Mouse (Mus musculus): ENCODE results near the gene Zfp654. TPM values are rescaled to one million over a fixed set of nuclear protein-coding genes. Genes with fewer than 3 reads are reported as not detected.

Gene Zfp654
- polyA plus RNA-seq, 1 experiment from 2014 or later = 5.8 TPM

DNA sequence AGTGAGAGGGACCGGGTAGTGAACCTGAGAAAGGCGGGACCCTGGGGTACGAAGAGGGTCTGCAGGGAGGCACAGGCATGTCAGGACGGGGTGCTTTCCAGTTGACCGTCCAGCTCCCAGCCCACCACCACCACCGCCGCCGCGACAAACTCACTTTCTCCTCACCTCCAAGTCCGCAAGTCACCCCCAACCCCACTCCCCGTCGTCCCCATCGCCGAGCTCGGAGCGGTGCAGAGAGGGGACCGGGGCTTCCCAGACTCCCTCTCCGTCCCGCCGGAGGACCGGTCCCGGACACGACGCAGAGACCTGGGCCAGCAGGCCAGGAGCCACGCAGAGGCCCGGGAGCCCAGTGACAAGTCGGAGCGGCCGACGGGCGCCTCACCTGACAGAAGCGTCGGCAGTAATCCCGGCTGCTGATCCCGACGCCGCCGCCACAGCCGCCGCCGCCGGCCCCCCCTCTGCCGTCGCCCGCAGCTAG is 328 bp downstream of the Zfp654 start:
- Histone ChIP-seq H3K27ac (peak overlapping the region; percentile 97), H3K4me3 (replicated peaks) (peak overlapping the region; percentile 97), H3K27me3 (no peaks in the 10 kb centered on the region), H3K9ac (peak overlapping the region; percentile 95), H3K4me2 (peak overlapping the region; percentile 90), H3K4me1 (peaks cover 18% of the 10 kb centered on the region), H3K36me3 (peaks cover 23% of the 10 kb centered on the region), H3K9me3 (replicated peaks) (no peaks in the 10 kb centered on the region)
- peak; percentile 57 for ATAC-seq (replicated peaks; ENCODE audit: low FRiP score)
- WGBS = under 1% methylated on average over 42 of the region's 45 CpGs

DNA sequence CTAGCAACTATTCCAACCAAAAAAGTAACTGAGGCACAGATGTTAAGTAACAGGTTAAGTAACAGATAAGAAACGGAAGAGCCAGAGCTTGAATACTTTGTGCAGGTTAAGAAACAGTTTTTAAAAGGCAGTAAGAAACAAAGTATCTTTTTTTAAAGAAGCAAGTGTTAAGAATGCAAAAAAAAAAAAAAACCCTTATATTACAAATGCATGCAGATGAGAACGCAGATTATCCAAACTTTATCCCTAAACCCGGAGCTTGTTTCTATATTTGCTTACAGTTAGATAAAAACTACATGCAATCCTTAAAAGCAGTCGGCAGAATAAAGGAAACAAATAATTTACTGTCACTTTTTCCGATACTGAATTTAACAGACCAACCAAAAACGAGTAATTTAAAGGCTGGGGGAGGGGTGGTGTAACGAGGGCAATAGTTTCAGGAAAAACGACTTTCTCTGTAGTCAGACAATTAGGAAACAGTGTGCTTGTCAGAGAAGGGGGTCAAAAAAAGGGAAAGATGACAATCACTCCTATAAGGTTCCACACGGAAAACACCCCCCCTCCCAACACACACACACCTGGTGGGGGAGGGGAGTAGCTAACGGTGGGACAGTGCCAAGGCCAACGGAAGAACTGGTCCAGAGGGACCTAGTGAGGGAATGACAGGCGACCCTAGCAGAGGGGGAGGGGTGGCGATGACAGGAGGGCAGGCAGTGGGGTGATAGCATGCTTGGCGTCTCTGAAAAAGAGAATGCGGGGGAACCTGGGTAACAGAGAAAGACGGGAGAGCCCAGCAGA is 966 bp downstream of the Zfp654 start:
- WGBS = 1% methylated on average over 16 of the region's 16 CpGs
- Histone ChIP-seq H3K36me3 (peaks cover 16% of the 10 kb centered on the region), H3K27ac (peak overlapping the region; percentile 97), H3K4me2 (peak overlapping the region; percentile 90), H3K4me1 (peaks cover 18% of the 10 kb centered on the region), H3K4me3 (replicated peaks) (peak overlapping the region; percentile 97), H3K27me3 (no peaks in the 10 kb centered on the region), H3K9me3 (replicated peaks) (no peaks in the 10 kb centered on the region), H3K9ac (peak overlapping the region; percentile 95)
- ATAC-seq (replicated peaks; ENCODE audit: low FRiP score) = peak; percentile 1; the same call in 1 of the 2 replicates

DNA sequence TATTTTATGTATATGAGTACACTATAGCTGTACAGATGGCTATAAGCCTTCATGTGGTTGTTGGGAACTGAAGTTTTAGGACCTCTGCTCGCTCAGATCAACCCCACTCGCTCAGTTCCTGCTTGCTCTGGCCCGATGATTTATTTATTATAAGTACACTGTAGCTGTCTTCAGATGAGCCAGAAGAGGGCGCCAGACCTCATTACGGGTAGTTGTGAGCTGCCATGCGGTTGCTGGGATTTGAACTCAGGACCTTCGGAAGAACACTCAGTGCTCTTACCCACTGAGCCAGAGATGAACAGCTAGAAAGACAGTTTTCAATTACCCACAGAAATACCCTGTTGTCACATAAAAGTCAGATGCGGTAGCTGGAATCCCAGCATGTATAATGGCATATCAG is 5.5 kb downstream of the Zfp654 start:
- WGBS = 89% methylated on average over 8 of the region's 8 CpGs
- H3K36me3 ChIP-seq = no peaks in the 10 kb centered on the region
- H3K4me2 ChIP-seq = no peak overlapping the region
- no peak overlapping the region for H3K27ac ChIP-seq
- no peak overlapping the region for H3K9ac ChIP-seq
- H3K4me1 ChIP-seq = peaks cover 5% of the 10 kb centered on the region; the same call in 1 of the 2 replicates
- H3K4me3 ChIP-seq (replicated peaks) = no peak overlapping the region
- ATAC-seq (replicated peaks; ENCODE audit: low FRiP score) = no peak
- no peaks in the 10 kb centered on the region for H3K27me3 ChIP-seq
- no peaks in the 10 kb centered on the region for H3K9me3 ChIP-seq (replicated peaks)

DNA sequence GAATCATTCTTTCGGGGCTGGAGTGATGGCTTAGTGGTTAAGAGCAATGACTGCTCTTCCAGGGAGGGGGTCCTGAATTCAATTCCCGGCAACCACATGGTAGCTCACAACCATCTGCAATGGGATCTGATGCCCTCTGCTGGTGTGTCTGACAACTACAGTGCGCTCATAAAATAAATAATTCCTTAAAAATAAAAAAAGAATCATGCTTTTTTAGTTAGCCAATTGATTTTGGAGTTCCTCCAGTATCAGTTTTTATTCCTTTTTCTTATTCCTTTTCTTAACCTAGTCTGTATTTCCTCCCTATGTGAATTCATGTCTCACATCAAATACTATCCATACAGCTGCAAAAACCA is 9.1 kb downstream of the Zfp654 start:
- no peak for ATAC-seq (replicated peaks; ENCODE audit: low FRiP score)
- H3K27ac ChIP-seq = no peak overlapping the region
- no peaks in the 10 kb centered on the region for H3K36me3 ChIP-seq
- H3K9ac ChIP-seq = no peak overlapping the region
- H3K4me1 ChIP-seq = no peaks in the 10 kb centered on the region
- no peaks in the 10 kb centered on the region for H3K27me3 ChIP-seq
- 94% methylated on average over 3 of the region's 3 CpGs for WGBS
- H3K4me2 ChIP-seq = no peak overlapping the region
- H3K4me3 ChIP-seq (replicated peaks) = no peak overlapping the region
- H3K9me3 ChIP-seq (replicated peaks) = no peaks in the 10 kb centered on the region

DNA sequence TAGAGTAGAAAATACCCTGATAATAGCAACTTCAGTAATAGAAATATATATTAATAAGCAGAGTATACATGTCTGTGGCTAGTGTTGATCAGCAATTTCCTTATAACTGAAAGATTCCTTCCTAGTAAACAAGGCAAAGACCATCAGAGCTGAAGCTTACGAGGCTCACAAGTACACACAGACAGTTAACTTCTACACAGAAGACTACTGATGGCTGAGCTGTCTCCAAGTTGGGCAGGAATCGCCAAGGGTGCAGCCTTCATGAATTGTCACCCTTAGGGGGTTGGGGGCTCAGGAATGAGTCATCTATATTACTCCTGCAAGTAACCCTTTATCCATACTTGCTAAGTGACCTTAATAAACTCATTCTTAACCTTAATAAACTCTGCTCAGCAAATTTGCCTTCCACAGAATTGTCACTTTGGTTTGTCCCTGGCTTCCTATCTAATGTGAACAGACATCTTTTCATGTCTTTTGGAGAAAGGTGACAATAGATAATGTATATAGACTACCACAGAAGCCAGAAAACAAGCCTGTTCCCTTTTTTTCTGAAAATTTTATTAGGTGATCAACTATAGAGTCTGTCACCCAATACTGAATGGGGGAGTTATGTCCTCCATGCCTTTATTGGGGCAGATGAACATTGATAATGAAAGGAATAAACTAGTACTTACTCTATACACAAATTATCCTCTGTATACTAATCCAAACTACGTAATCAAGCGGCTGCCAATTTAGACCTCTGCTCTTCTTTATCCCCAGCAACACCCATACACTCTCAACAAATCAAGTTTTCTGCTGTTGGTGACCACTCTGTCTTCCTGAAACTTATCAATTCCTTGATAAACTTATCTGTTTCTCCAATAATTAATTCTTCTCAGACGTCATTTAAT is 9.7 kb downstream of the Zfp654 start:
- no peaks in the 10 kb centered on the region for H3K27me3 ChIP-seq
- H3K4me3 ChIP-seq (replicated peaks) = no peak overlapping the region
- H3K4me1 ChIP-seq = no peaks in the 10 kb centered on the region
- no peak overlapping the region for H3K27ac ChIP-seq
- H3K9ac ChIP-seq = no peak overlapping the region
- no peaks in the 10 kb centered on the region for H3K36me3 ChIP-seq
- no peak overlapping the region for H3K4me2 ChIP-seq
- H3K9me3 ChIP-seq (replicated peaks) = no peaks in the 10 kb centered on the region
- WGBS = 90% methylated on average over 5 of the region's 5 CpGs
- ATAC-seq (replicated peaks; ENCODE audit: low FRiP score) = no peak

DNA sequence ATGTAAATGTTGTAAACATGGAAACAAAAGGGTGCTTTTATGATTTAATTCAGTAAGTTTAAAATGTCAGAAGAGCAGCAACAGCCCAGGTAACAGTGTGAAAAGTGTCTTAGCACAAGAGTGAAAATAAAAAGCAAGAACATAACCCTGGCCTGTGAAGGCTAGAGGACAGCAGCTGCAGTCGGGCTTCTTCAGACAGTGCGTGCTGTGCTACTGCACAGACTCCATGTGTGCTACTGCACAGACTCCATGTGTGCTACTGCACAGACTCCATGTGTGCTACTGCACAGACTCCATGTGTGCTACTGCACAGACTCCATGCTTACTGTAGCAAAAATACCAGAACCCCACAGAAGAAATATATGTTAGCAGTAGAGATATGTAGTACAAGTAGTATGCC is 14.7 kb downstream of the Zfp654 start:
- 89% methylated on average over 2 of the region's 2 CpGs for WGBS
- Histone ChIP-seq H3K9ac (no peak overlapping the region), H3K27me3 (no peaks in the 10 kb centered on the region), H3K4me1 (no peaks in the 10 kb centered on the region), H3K36me3 (no peaks in the 10 kb centered on the region), H3K4me2 (no peak overlapping the region), H3K9me3 (replicated peaks) (no peaks in the 10 kb centered on the region), H3K4me3 (replicated peaks) (no peak overlapping the region), H3K27ac (no peak overlapping the region)
- ATAC-seq (replicated peaks; ENCODE audit: low FRiP score) = no peak

DNA sequence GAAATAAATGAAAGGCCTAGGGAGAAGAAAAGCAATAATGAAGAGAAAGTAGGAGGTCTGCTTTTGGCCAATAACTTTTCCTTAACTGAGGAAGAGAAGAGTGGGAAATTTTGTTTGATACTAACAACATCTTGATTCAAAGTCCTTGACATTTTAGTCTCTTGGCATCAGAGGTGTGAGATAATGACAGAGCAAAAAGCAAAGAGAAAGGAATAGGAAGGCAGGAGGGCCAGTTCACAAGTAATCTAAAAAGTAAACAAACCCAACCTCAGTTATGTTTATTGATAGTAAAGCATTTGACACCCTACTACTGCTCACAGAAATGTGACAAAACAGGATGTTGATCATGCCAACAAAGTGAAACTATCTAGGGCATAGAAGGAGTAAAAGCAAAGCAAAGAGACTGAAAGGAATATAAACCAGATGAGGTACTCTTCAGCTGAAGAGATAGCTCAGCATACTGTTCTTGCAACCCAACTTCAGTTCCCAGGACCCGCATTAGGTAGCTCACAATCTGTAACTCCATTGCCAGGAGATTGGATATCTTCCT is 15.4 kb downstream of the Zfp654 start:
- Histone ChIP-seq H3K27ac (no peak overlapping the region), H3K9me3 (replicated peaks) (no peaks in the 10 kb centered on the region), H3K27me3 (no peaks in the 10 kb centered on the region), H3K36me3 (no peaks in the 10 kb centered on the region), H3K4me2 (no peak overlapping the region), H3K9ac (no peak overlapping the region), H3K4me3 (replicated peaks) (no peak overlapping the region), H3K4me1 (no peaks in the 10 kb centered on the region)
- no peak for ATAC-seq (replicated peaks; ENCODE audit: low FRiP score)
- WGBS = 83% methylated on average over 1 of the region's 1 CpGs

DNA sequence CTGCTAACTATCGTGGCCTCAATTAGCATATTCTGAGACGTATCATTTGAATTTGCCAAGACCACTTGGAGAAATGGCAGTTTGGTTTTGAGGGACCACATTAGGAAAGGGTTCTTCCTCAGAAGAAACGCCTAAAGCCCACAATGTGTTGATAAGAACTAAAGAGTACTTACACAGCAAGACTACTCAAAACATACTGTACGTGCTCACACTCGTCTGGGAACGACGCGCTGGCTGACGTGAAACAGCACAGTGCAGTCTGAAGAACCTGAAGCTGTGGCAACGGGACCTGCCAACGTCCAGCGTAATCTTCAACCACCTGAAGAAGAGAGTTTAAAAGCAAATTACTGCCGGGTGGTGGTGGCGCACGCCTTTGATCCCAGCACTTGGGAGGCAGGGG is 21.2 kb downstream of the Zfp654 start:
- Histone ChIP-seq H3K9ac (no peak overlapping the region), H3K27me3 (no peaks in the 10 kb centered on the region), H3K4me2 (no peak overlapping the region), H3K4me1 (no peaks in the 10 kb centered on the region), H3K4me3 (replicated peaks) (no peak overlapping the region), H3K36me3 (peaks cover 14% of the 10 kb centered on the region), H3K27ac (no peak overlapping the region), H3K9me3 (replicated peaks) (no peaks in the 10 kb centered on the region)
- no peak for ATAC-seq (replicated peaks; ENCODE audit: low FRiP score)
- 95% methylated on average over 15 of the region's 15 CpGs for whole genome bisulfite sequencing

DNA sequence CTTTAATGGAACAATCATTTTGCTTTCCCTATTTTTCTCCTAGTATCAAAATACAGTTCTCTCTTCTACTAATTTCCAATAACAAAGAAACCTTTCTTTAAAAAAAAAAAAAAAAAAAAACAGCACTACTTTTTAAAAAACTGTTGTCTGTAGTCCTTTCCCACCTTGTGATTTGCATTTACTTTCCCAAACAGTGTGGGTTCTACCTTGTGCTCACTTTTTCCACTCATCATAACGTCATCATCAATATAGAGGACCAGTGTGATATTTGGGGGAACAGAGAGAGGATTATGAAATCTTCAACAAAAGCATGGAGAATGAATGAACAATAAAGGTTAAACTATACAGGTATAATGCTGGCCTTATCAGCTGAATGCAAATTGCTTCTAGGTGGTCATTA is 27.0 kb downstream of the Zfp654 start:
- H3K9ac ChIP-seq = no peak overlapping the region
- peaks cover 9% of the 10 kb centered on the region for H3K36me3 ChIP-seq
- no peaks in the 10 kb centered on the region for H3K27me3 ChIP-seq
- no peak overlapping the region for H3K4me3 ChIP-seq (replicated peaks)
- 95% methylated on average over 1 of the region's 1 CpGs for WGBS
- H3K4me1 ChIP-seq = no peaks in the 10 kb centered on the region
- H3K4me2 ChIP-seq = no peak overlapping the region
- H3K9me3 ChIP-seq (replicated peaks) = no peaks in the 10 kb centered on the region
- H3K27ac ChIP-seq = no peak overlapping the region
- no peak for ATAC-seq (replicated peaks; ENCODE audit: low FRiP score)

DNA sequence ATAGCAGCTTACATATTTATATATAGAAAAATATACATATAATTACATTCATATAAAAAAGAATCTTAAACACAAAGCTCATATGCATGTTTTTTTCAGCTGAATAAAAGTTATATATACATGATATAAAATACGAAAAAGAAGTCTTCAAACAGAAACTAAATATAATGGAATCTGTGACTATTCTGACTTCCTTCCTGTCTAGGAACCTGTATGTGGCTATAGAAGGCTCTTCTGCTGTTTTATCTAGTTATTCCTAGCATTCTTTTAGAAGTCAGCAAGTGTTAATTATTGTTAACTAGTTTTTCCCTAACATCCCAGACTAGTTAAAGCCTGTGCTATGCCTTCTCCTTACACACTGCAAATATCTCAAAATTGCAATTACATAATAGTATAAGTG is 27.6 kb downstream of the Zfp654 start:
- Histone ChIP-seq H3K4me1 (no peaks in the 10 kb centered on the region), H3K27me3 (no peaks in the 10 kb centered on the region), H3K9ac (no peak overlapping the region), H3K4me2 (no peak overlapping the region), H3K36me3 (peaks cover 7% of the 10 kb centered on the region; the same call in 1 of the 2 replicates), H3K27ac (no peak overlapping the region), H3K4me3 (replicated peaks) (no peak overlapping the region), H3K9me3 (replicated peaks) (no peaks in the 10 kb centered on the region)
- WGBS = 92% methylated on average over 1 of the region's 1 CpGs
- ATAC-seq (replicated peaks; ENCODE audit: low FRiP score) = no peak

DNA sequence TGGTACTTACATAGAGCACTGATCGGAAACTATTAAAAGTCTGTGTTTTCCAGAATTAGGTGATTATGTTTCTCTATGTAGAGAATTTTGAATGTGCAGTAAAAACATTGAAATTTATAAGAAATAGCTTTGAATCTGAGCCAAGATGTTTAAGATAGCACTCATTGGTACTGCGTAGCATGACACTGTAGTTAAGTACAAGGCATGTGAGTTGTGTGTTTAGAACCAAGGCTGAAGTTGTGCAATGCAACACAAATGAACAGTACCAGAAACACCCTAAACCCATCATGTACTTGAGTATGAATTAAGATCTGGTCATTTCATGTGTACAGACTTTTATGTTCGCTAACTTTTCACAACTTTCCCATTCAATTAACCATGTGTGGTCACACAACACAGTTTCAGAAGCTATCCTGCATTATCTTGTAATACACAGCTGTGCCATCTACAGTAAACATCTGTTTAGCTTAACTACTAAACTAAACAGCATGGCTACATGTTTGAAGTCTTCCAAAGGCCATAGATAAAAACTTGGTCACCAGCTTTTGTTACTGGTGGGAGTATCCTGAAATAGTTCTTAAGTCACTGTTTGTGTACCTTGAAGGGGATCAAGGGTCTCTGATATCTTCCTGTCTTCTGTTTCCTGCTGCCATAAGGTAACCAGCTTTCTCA is 34.2 kb downstream of the Zfp654 start:
- no peak for ATAC-seq (replicated peaks; ENCODE audit: low FRiP score)
- 91% methylated on average over 3 of the region's 3 CpGs for WGBS
- no peaks in the 10 kb centered on the region for H3K27me3 ChIP-seq
- no peak overlapping the region for H3K4me2 ChIP-seq
- no peaks in the 10 kb centered on the region for H3K4me1 ChIP-seq
- H3K36me3 ChIP-seq = peaks cover 12% of the 10 kb centered on the region
- H3K9me3 ChIP-seq (replicated peaks) = no peaks in the 10 kb centered on the region
- no peak overlapping the region for H3K27ac ChIP-seq
- H3K9ac ChIP-seq = no peak overlapping the region
- H3K4me3 ChIP-seq (replicated peaks) = no peak overlapping the region
